Mouse (Mus musculus) kidney, postnatal 10 days (tissue): ENCODE results near the gene Wdr70.

Source experiments
- DNase-seq: peaks from one replicate; pipeline ENCODE4 v3.0.0; 2021; ENCODE audit warnings: mixed read lengths

Wdr70 gene

GRCm38 (mm10) chr15:8027503-8027902, 71.5 kb downstream of the Wdr70 start:
- DNase-seq, result no peak

GRCm38 (mm10) chr15:8011418-8011817, 87.6 kb downstream of the Wdr70 start:
- no peak for DNase-seq

DNA sequence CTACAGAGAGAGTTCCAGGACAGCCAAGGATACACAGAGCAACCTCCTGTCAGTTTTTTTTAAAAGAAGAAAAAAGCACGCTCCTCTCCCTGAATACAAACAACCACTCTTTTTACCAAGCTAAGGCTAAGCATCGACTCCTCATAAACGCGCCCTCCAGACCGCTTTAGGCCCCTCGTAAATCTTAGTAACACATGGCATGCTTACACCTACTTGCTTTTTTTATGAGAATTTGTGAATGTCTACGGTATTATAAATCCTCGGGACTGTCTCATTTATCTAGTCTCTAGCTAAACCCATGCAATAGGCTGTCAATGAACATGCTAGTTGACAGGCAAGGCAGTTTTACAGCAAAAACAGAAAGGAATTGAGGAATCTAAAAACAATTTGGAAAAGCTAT, 91.6 kb downstream of the Wdr70 start:
- no peak for DNase-seq

GRCm38 (mm10) chr15:8006056-8006455, 93.0 kb downstream of the Wdr70 start:
- DNase-seq, result no peak

DNA sequence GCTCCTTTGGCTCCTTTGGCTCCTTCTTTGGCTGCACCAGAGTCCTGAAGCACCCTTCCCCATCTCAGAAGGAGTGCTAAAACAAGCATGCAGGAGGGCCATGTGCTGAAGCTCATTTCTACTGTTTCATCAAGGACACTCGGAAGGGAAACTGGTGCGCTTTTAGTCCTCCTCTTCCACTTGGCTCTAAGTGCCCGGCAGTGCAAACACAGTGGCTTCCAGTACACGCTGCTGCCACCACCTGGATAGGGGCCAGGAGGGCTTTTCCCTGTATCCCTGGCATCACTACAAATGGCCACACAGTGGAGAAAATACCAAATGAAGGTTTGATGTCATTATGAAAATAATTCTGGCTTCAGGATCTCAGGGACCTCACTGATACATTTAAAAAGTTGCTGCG, 93.5 kb downstream of the Wdr70 start:
- no peak for DNase-seq

GRCm38 (mm10) chr15:8003789-8004188, 95.2 kb downstream of the Wdr70 start:
- DNase-seq, result peak; percentile 17

- peak; percentile 33 for DNase-seq
These were observed 100.0 kb downstream of the Wdr70 start for GRCm38 (mm10) chr15:7998843-7999546.

DNA sequence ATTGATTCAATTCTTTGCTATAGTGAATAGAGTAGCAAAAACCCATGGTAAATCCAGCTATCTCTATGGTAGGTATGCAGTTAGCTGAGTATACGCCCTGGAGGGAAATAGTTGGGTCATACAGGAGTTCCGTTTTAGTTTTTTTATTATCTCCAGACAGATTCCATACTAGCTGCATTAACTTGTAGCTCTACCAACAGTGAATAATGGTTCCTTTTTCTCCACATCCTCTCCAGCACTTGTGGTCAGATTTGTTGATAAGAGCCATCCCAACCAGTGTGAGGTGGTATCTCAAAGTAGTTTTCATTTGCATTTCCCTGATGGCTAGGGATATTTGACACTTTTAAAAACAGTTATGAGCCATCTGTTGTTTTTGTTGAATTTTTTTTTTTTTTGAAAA, 100.9 kb downstream of the Wdr70 start:
- DNase-seq, result no peak

- DNase-seq, result no peak
These were observed 105.3 kb downstream of the Wdr70 start for GRCm38 (mm10) chr15:7993721-7994120.

DNA sequence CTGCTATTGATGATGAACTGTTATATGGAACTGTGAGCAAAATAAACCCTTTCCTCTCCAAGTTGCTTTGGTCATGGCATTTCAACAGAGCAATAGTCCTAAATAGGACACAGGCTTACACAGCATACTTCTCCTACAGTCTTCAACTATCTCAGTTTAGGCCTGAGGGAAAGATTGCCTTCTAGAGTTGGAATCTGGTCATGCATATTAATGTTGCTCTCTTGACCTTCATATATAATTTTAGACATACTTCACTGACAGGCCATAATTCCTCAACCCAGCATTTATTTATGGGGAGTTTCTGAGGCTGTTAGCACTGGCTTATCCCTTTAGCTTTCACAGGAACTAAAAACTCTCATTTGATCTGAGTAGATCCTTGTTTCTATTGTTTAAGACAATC, 108.9 kb downstream of the Wdr70 start:
- DNase-seq, result no peak

- no peak for DNase-seq
These were observed 111.6 kb downstream of the Wdr70 start for GRCm38 (mm10) chr15:7987374-7987773.

DNA sequence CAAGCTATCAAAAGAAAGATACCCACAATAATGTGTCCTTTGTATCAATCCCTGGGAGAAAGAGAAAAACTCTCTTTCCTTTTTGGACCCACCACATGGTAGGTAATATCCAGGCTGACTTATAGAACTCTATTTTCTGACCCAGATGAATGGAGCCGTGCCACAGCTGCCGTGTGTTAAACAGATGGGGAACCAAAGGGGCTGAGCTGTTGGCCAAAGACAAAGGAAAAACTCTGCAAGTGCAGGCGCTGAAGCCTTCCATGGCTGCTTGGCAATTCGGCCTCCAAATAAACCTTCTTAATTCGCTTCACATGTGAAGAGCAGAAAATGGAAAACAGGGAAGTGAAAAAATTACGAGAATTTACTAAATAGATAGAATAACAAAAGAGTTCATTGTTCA, 112.7 kb downstream of the Wdr70 start:
- no peak for DNase-seq

GRCm38 (mm10) chr15:7978640-7979039, 120.4 kb downstream of the Wdr70 start:
- DNase-seq, result no peak

- DNase-seq, result peak; percentile 47
These were observed 122.2 kb downstream of the Wdr70 start for GRCm38 (mm10) chr15:7976775-7977174.

DNA sequence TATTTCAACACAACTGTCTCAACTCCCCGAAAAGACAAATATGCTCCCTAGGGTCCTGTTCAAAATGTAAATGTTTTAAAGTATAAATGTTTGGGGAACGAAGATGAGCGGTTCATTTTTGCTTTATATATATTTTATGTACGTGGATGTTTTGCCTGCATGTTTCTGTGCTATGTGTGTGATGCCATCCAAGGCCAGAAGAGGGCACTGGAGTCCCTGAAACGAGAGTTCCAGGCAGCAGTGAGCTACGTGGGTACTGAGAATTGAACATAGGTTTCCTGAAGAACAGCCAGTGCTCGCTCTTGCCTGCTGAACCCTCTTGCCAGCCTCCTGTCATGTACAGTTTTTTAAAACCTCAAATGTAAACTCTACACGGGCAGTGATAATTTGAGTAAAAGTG, 124.6 kb downstream of the Wdr70 start:
- peak; percentile 16 for DNase-seq

DNA sequence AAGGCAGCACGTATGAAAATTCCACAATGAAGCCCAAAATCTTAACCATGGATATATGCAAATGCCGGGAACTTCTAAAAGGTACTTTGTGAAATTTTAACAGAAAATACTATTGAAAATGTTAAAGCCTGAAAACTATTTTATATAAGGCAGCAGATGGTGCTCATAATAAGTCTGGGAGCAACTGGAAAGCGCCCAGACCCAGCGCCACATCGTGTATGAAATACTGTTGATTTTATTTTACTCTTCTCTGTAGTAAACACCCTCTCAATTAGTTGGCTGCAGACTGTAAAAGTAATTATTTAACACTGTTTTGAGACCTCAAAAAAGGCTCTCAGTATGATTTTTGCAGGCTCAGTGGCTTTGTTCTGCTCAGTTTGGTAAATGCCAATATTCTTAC, 126.5 kb downstream of the Wdr70 start:
- no peak for DNase-seq

GRCm38 (mm10) chr15:7962786-7963185, 136.2 kb downstream of the Wdr70 start:
- DNase-seq, result no peak

GRCm38 (mm10) chr15:7961489-7961888, 137.5 kb downstream of the Wdr70 start:
- DNase-seq, result no peak

- DNase-seq, result no peak
These were observed 142.1 kb downstream of the Wdr70 start for GRCm38 (mm10) chr15:7956899-7957298.

GRCm38 (mm10) chr15:7950561-7950960, 148.4 kb downstream of the Wdr70 start:
- DNase-seq, result no peak

- DNase-seq, result no peak
These were observed 157.3 kb downstream of the Wdr70 start for GRCm38 (mm10) chr15:7941690-7942089.

GRCm38 (mm10) chr15:7935571-7936165, 163.3 kb downstream of the Wdr70 start:
- no peak for DNase-seq

- no peak for DNase-seq
These were observed 164.4 kb downstream of the Wdr70 start for GRCm38 (mm10) chr15:7934580-7934979.

DNA sequence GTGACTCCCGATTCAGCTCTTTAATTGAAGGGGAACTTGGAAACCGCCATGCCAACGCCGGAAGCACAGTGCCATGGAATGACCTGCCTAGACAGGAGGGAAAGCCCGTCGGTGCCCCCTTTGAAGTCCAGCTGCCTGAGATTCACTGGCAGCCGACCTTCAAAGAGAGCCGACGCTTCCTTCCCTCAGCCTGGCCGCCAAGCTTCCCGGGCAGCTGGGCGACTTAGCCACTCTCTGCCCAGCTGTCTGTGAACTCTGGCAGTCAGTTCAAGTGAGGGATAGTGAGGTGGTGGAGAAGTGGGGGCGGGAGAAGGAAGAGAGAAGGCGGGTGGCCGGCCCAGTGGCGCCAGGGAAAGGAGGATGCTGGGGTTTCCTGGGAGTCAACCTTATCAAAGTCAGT, 164.9 kb downstream of the Wdr70 start:
- peak; percentile 53 for DNase-seq

GRCm38 (mm10) chr15:7931605-7932008, 167.4 kb downstream of the Wdr70 start:
- DNase-seq, result peak; percentile 28
